Mouse (Mus musculus) kidney, adult 2 months (tissue): ENCODE measurements around the gene Elf5.

ENCODE experiments used
- CTCF ChIP-seq: fragments of 200-500 bp; conservative IDR thresholded peaks from 2 replicates; pipeline ENCODE4 v1.5.1; 2011; ENCODE audit warnings: low read depth, mild to moderate bottlenecking, control low read depth, low read length, moderate library complexity, mixed read lengths; ENCODE audit not compliant: insufficient read depth, insufficient read length
- POLR2A ChIP-seq: fragments of 200-500 bp; IDR thresholded peaks from one replicate; pipeline ENCODE4 v1.6.1; 2011; ENCODE audit warnings: low read depth, low read length, control low read depth

- TF ChIP-seq CTCF: no peak
- TF ChIP-seq POLR2A: no peak
These were observed 25.0 kb downstream of the Elf5 start for GRCm38 (mm10) chr2:103436534-103436933.
